Mouse (Mus musculus): Measurements from ENCODE around the gene Mnat1.

DNA sequence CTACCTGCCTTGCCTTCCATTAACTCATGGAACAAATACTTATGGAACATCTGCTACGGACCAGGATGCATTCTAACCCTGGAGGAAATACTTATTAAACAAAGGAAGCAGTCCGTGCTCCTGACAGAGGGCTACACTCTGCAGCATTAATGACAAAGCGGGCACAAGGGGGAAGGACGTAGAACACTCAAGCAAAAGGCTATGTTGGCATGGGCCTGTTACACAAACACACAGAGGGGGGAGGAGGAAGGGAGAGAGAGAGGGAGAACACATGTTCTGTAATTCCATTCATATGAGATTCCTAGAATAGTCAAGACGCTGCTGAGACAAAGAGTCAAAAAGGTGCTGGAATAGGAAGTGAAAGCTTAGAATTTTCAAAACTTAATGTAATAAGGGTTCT lies 35.0 kb upstream of the Mnat1 start:
- TF ChIP-seq CTCF (conservative IDR thresholded peaks at IDR 0.05; ENCODE audit: low read length) (no peak), POU5F1 (IDR thresholded peaks at IDR 0.05; ENCODE audit: borderline replicate concordance, low read length) (no peak)

All from E14TG2a.4 (cell line).